Mouse (Mus musculus) neural tube, postnatal 0 days (tissue): ENCODE results near the gene Dynlrb2. TPM values are rescaled to one million over a fixed set of nuclear protein-coding genes. Genes with fewer than 3 reads are reported as not detected.

ENCODE experiments used
- polyA plus RNA-seq: library from polyadenylated mRNA; unstranded; fragments of >200 nt; fragmentation: Nextera tagmentation; extraction: Ambion mirVana; gene quantifications from 2 replicates; pipeline ENCODE4 v1.2.1, GENCODE M21; 2015

Dynlrb2 gene
- 15.0 and 16.4 TPM in 2 replicates for polyA plus RNA-seq

DNA sequence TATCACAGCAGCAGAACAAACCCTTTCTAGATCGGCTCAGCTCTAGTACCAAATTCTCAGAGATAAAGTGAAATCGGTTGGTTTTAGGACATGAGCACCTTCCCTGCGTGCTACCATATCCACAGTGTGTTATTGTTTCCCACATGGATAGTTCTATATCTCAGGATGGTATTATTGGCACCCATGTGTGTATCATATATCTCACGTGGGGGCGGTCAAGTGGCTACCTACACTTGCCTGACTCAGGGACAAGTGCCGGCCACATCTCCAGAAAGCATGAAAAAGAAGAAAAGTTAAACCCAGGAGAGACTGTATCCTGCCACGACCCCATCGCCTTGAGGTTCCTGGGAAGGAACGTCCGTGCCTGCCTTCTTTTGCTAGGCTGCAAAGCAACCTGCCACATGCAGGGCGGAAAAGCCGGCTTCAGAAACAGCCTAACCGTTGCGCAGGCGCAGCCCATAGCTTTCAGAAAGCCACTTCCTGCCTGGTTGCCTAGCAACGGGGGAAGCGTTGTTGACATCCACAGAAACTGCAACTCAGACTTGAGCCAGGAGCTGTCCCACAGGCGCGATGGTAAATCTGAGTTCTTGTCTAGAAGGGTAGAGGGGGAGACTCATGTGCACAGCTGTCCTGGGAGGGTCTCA, at the start of gene Dynlrb2:
TSS of gene Dynlrb2 (plus strand) at position 498 of the 644 bp plus-strand sequence.

Other genes starting within 250 kb of the Dynlrb2 start
- gene Cdyl2, start 228.0 kb downstream of the Dynlrb2 start, polyA plus RNA-seq, result 15.2 and 16.1 TPM in 2 replicates